Mouse (Mus musculus) heart, adult 2 months (tissue): ENCODE results near the gene Rab31. TPM values are rescaled to one million over a fixed set of nuclear protein-coding genes. Genes with fewer than 3 reads are reported as not detected.

ENCODE experiments used
- DNase-seq, 2 experiments: peaks; one replicate each; pipeline ENCODE4 v3.0.0; 2021
- H3K27ac ChIP-seq: fragments of 200-600 bp; 2 replicates; pipeline ENCODE4 v1.8.1; 2022
- H3K27me3 ChIP-seq: fragments of 200-500 bp; 2 replicates; pipeline ENCODE4 v1.6.1; 2012; ENCODE audit warnings: mild to moderate bottlenecking, low read length, inconsistent platforms, mixed read lengths; ENCODE audit not compliant: control insufficient read depth, insufficient read depth
- H3K36me3 ChIP-seq: fragments of 200-500 bp; 2 replicates; pipeline ENCODE4 v1.6.1; 2012; ENCODE audit warnings: low read length, inconsistent platforms; ENCODE audit not compliant: control insufficient read depth, insufficient read depth
- H3K4me1 ChIP-seq: fragments of 200-500 bp; 2 replicates; pipeline ENCODE4 v1.6.1; 2011; ENCODE audit warnings: low read length; ENCODE audit not compliant: control insufficient read depth, insufficient read depth
- H3K4me3 ChIP-seq: fragments of 200-600 bp; 2 replicates; pipeline ENCODE4 v1.8.1; 2022
- H3K79me2 ChIP-seq: fragments of 200-500 bp; replicated peaks from 2 replicates; pipeline ENCODE4 v1.6.1; 2012; ENCODE audit warnings: mild to moderate bottlenecking, inconsistent platforms, low read length, moderate library complexity, mixed read lengths; ENCODE audit not compliant: control insufficient read depth, insufficient read depth
- H3K9ac ChIP-seq: fragments of 200-500 bp; 2 replicates; pipeline ENCODE4 v1.6.1; 2012; ENCODE audit warnings: low read depth, mild to moderate bottlenecking, control low read depth, inconsistent platforms, low read length, mixed read lengths
- CTCF ChIP-seq: fragments of 200-600 bp; IDR thresholded peaks from 2 replicates; pipeline ENCODE4 v1.8.1; 2022; ENCODE audit warnings: antibody characterized with exemption, mild to moderate bottlenecking, moderate library complexity
- EP300 ChIP-seq: fragments of 200-500 bp; IDR thresholded peaks from 2 replicates; pipeline ENCODE4 v1.6.1; 2011; ENCODE audit warnings: low read depth, low read length, control low read depth; ENCODE audit not compliant: insufficient read depth
- POLR2A ChIP-seq: fragments of 200-500 bp; IDR thresholded peaks from 2 replicates; pipeline ENCODE4 v1.6.1; 2011; ENCODE audit warnings: mild to moderate bottlenecking, low read depth, low read length, control low read depth; ENCODE audit not compliant: insufficient read depth
- WGBS: fragments of 180-500 bp; shearing (Covaris S2); methylation state at CpG from one replicate; pipeline ENCODE4 v1.1.7; 2018; 5-methylcytosine and 5-hydroxymethylcytosine counted together
- intact Hi-C: fragments of 180-260 bp; cut with DNase I; formaldehyde crosslinking; loops from one replicate; pipeline ENCODE4 v1.15.1; 2025
- long read RNA-seq: library from polyadenylated mRNA; stranded (forward); transcript quantifications from one replicate; pipeline ENCODE4 v2.0.0, GENCODE M21; 2021
- polyA plus RNA-seq: library from polyadenylated mRNA; depleted of rRNA; stranded (reverse); fragments of >200 nt; gene quantifications from 2 replicates; pipeline ENCODE4 v1.2.3, GENCODE M21; 2012; rRNA removed
- total RNA-seq, 2 experiments: library from RNA; stranded (reverse); gene quantifications; 2 replicates each; pipeline ENCODE4 v1.2.3; 2021

The Rab31 gene
- total RNA-seq, result 10 to 100 TPM; 12.5 to 16.5 TPM
- polyA plus RNA-seq, result 13.0 and 22.2 TPM in 2 replicates
- long read RNA-seq, transcript Rab31-201 (7 exons, 3,473 nt), result major isoform, 13 of 20 reads
- long read RNA-seq, partial matches to known transcripts, result 1 of 20 reads
- long read RNA-seq, other reads (novel, unspliced or antisense), result 6 of 20 reads

DNA sequence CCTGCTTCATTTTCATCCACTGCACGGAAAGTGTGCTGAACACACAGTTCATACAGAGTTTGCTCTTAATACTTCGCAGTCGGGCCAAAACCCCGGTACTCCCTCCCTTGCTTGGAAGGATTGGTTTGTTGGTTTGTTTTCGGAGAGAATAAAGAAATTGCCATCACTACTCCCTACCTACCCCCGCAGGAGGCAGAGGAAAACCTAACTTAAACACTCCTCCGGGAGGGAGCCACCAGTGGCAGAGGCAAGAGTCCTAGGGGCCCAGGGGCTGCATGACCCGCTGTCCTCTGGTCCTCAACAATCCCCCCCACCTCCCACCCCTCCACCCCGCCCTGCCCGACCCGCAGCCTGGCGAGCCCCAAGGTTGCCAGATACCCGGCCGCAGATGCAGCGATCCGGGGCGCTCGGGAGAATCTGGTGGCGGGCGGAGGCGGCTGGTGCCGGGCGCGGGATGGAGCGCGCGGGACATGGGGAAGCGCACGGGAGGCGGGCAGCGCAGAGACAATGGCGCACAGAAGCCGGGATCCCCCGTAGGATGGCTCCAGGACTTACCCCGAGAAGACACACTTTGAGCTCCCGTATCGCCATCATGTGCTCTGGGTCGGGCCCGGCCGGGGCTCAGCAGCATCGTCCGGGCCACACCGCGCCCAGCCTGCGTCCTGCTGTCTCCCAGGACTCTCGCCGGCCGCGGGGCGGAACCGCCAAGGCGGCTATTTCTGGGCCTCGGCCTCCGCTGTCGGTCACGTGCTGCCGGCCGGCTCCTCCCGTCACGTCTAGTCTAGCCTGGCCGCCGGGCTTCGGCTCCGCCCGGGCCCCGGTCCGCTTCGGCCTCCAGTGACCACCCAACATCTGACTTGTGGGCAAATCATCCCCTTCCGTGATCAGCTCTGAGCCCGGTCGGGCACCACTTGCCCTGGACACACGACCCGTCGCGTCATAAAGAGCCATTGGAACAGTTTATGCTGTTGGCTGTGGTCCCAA is at the start of gene Rab31:
TSS of gene Rab31 (minus strand) at position 802 of the 984 bp plus-strand sequence.
- peak; percentile 78 for TF ChIP-seq POLR2A
- no peak; the same call in 1 of the 2 replicates for TF ChIP-seq CTCF
- TF ChIP-seq EP300, result no peak
- intact Hi-C loops, result loop anchor here (1.0 to 5.0 kb wide), 2 partner anchors 10 to 60 kb away; partner anchors contain the start of gene Ppp4r1
- Histone ChIP-seq H3K36me3 (no peaks in the 10 kb centered on the region), H3K4me1 (peaks cover 20% of the 10 kb centered on the region), H3K27me3 (no peaks in the 10 kb centered on the region), H3K27ac (peak within 1 kb of the TSS; percentile 87), H3K79me2 (peaks cover 5% of the 10 kb centered on the region; the same call in 1 of the 2 replicates), H3K9ac (peak within 1 kb of the TSS; percentile 84), H3K4me3 (peak within 1 kb of the TSS; percentile 82)
- under 1% methylated on average over 75 of the region's 75 CpGs for WGBS
- peak; percentile 92 to 94 for DNase-seq

DNA sequence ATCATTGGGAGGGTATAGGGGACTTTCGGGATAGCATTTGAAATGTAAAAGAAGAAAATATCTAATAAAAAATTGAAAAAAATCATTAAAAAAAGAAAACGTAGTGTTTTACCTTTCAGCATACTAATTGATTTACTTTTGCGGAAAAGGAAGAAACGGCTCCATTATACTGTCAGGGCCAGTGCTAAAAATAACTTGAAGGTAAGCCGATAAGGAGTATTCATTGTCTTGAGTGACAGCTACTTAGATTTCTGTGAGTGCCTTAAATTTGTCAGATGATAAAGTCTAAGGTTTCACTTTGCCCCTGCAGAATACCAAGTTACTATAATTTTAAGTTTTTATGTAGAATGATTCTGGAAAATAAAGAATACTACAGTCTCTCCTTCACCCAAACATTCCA is 47.6 kb upstream of the Rab31 start:
- intact Hi-C loops, result no loop called here
- Histone ChIP-seq H3K9ac (no peak overlapping the region), H3K27me3 (no peaks in the 10 kb centered on the region), H3K4me3 (no peak overlapping the region), H3K4me1 (no peaks in the 10 kb centered on the region; the same call in 1 of the 2 replicates), H3K79me2 (peaks cover 4% of the 10 kb centered on the region; the same call in 1 of the 2 replicates), H3K36me3 (peaks cover 18% of the 10 kb centered on the region), H3K27ac (no peak overlapping the region)
- TF ChIP-seq CTCF (no peak), POLR2A (no peak), EP300 (no peak)
- no peak for DNase-seq
- WGBS, result 40% methylated on average over 5 of the region's 5 CpGs

DNA sequence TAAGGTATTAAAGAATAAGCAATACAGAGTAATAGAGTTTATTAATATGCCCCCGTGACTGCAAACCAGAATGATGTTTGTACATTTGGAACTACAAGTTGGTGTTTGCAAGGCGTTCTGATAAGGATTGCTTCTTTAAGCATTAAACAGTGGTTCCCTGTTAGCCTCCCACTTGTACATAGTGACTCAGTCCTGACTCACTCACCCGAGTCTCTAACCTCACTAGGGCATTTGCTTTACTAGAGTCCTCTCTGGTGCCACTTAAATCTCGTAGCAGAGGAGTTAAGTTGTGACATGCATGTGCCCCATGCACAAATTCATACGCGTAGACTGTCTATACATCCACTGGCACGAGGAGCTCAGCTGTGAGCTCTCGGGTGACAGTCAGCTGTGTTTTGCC is 41.2 kb upstream of the Rab31 start:
- WGBS, result 89% methylated on average over 8 of the region's 8 CpGs
- intact Hi-C loops, result no loop called here
- peaks cover 3% of the 10 kb centered on the region for H3K36me3 ChIP-seq

DNA sequence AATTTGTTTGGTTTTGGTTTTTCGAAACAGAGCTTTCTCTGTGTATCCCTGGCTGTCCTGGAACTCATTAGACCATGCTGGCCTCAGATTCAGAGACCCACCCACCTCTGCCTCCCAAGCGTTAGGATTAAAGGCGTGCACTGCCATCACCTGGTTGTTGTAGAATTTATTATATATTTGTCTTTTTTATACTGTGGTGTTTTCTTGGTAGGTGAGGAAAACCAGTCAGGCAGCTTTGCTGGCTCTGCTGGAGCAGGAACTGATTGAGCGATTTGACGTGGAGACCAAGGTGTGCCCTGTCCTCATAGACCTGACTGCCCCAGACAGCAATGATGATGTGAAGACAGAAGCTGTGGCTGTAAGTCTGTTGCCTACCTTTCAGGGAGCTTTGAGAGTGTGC is 38.5 kb upstream of the Rab31 start:
- Histone ChIP-seq H3K4me3 (no peak overlapping the region), H3K36me3 (peaks cover 2% of the 10 kb centered on the region), H3K9ac (no peak overlapping the region), H3K79me2 (peaks cover 7% of the 10 kb centered on the region), H3K4me1 (no peaks in the 10 kb centered on the region), H3K27ac (no peak overlapping the region), H3K27me3 (no peaks in the 10 kb centered on the region)
- TF ChIP-seq EP300 (no peak), POLR2A (no peak), CTCF (no peak)
- DNase-seq, result no peak
- intact Hi-C loops, result no loop called here
- 83% methylated on average over 5 of the region's 5 CpGs for WGBS

More for the DNA sequence above, 41.2 kb upstream of the Rab31 start:
- Histone ChIP-seq H3K27ac (no peak overlapping the region), H3K27me3 (no peaks in the 10 kb centered on the region), H3K79me2 (peaks cover 4% of the 10 kb centered on the region; the same call in 1 of the 2 replicates), H3K4me1 (no peaks in the 10 kb centered on the region), H3K9ac (no peak overlapping the region), H3K4me3 (no peak overlapping the region)
- DNase-seq, result no peak
- TF ChIP-seq CTCF (no peak), POLR2A (no peak), EP300 (no peak)

DNA sequence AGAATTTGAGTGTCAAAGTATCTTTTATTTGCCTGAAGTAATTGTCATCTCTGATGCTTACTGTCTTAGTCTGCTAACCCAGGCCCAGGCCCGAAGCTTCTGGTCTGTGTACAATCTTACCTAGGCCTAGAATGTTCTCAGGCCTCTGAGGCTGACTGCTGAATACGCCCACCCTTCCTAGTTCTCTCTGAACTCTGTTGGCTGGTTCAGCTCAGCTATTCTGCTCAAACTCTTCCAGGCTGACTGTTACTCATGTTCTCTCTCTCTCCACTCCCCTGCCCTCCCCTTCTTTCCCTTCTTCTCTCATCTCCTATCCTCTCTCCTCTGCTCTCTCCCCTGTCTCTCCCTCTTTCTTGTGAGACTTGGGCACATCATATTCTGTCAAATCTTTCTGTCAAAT is 33.9 kb upstream of the Rab31 start:
- Histone ChIP-seq H3K4me1 (peaks cover 2% of the 10 kb centered on the region), H3K27ac (no peak overlapping the region), H3K27me3 (no peaks in the 10 kb centered on the region), H3K9ac (no peak overlapping the region), H3K79me2 (peaks cover 5% of the 10 kb centered on the region), H3K4me3 (no peak overlapping the region), H3K36me3 (peaks cover 3% of the 10 kb centered on the region)
- intact Hi-C loops, result no loop called here
- no peak for DNase-seq
- TF ChIP-seq EP300, result no peak
- 86% methylated on average over 2 of the region's 2 CpGs for whole genome bisulfite sequencing

DNA sequence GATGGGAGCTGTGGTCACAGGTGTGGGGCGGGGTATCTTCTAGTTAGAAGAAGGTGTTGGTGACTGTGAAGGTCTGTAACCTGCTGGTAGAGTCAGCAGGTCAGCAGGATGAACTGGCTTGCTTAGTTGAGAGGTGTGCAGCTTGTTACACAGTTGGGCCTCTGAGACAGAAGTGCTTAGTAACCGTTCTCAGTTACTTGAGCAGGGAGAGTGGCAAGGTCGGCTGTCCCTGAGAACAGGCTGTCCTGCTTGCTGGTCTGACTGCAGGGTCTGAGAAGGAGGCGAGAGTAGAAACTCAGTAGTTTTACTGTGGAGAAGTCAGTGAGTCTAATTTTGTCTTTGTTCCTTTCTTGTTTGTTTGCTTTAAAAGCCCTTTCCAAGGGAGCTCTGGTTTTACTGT is 33.4 kb upstream of the Rab31 start:
- DNase-seq, result no peak
- H3K4me3 ChIP-seq, result no peak overlapping the region
- no peak overlapping the region for H3K9ac ChIP-seq
- intact Hi-C loops, result no loop called here
- no peak for TF ChIP-seq POLR2A
- TF ChIP-seq EP300, result no peak
- TF ChIP-seq CTCF, result no peak
- H3K4me1 ChIP-seq, result peaks cover 2% of the 10 kb centered on the region
- no peak overlapping the region for H3K27ac ChIP-seq
- H3K27me3 ChIP-seq, result no peaks in the 10 kb centered on the region
- WGBS, result 67% methylated on average over 4 of the region's 4 CpGs
- H3K36me3 ChIP-seq, result peaks cover 3% of the 10 kb centered on the region
- H3K79me2 ChIP-seq, result peaks cover 5% of the 10 kb centered on the region
